Mouse (Mus musculus) ovary, postnatal 14 days (tissue): ENCODE results near the gene Dpf2.

ENCODE experiments used
- DNase-seq: peaks from one replicate; pipeline ENCODE4 v3.0.0; 2022; ENCODE audit warnings: low spot score

The Dpf2 gene

GRCm38 (mm10) chr19:5935691-5936090 lies 22.9 kb upstream of the Dpf2 start:
- DNase-seq: no peak

- DNase-seq: no peak
Measured at GRCm38 (mm10) chr19:5935266-5935665, 22.5 kb upstream of the Dpf2 start.

GRCm38 (mm10) chr19:5929634-5930596 lies 17.1 kb upstream of the Dpf2 start:
- DNase-seq: peak; percentile 61

DNA sequence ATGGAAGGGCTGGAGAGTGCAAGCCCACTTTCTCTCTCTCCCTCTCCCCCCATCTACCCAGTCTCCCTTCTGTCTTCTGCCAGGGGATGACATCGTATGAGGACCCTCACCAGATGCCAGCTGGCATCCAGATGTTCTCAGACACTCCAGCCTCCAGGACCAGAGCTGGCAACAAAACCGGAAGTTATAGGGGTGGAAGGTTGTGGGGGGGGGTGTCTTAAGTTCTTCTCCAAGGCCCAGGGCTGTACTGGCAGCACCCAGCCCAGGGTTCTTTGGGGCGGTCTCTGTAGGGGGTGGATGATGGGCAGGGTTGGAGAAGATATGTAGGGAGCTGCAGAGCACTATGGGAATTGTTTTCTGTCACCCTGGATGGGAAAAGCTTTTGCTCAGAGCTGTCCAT lies 15.7 kb upstream of the Dpf2 start:
- DNase-seq: no peak

DNA sequence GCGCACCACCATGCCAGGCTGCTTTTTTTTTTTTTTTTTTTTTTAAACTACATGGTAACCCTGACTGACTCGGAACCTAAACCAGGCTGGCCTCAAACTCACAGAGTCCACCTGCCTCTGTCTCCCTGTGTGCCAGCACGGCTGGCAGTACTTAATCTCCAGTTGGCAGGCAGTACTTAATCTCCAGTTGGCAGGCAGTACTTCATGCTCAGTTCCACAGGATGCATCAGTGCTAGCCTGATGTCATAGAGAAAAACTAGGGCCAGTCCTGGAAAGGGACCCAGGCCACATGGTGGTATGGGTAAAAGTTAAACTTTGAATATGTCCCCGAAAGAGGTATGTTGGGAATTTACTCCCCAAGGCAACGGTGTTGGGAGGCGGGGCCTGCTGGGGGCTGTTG lies 15.3 kb upstream of the Dpf2 start:
- no peak for DNase-seq

DNA sequence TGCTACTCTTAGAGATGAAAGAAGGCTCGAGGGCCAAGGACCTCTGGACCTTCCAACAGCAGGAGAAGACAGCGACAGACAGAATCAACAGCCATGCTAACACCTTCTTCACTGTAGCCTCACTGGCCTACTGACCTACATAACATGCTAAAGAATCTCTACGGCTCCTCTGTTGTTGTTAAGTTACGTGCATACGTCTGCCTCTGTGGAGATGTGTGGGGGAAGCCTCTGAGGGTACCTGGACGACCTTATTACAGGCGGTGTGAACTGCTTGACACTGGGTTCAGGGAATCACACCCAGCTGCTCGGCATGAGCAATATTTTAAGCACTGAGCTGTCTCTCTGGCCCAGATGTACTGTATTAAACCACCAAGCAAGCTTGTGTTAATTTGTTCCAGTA lies 14.7 kb upstream of the Dpf2 start:
- DNase-seq: no peak

DNA sequence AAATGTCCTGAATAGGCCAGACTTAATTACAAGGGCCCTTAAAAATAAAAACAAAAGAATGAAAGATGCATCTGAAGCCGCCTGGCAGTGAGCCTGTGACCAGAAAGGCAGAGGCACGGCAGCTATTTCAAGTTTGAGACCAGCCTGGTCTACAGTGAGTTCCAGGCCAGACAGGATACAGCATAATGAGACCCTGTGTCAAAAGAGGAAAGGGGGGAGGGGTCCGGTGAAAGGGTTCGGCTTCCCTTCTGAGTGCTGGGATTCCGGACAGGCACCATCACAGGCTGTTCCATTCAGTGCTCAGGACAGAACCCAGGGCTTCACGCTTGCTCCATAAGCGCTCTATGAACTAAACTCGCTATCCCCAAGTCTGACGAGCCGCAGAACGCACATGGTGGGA lies 14.2 kb upstream of the Dpf2 start:
- DNase-seq: no peak

GRCm38 (mm10) chr19:5925311-5925855 lies 12.6 kb upstream of the Dpf2 start:
- DNase-seq: no peak

- peak; percentile 92 for DNase-seq
Measured at GRCm38 (mm10) chr19:5924713-5925093, 11.9 kb upstream of the Dpf2 start, which contains the start of gene Cdc42ep2. Cdc42ep2 (minus strand) TSS chr19:5924816.

- DNase-seq: peak; percentile 88
Measured at GRCm38 (mm10) chr19:5923990-5924712, 11.3 kb upstream of the Dpf2 start.

DNA sequence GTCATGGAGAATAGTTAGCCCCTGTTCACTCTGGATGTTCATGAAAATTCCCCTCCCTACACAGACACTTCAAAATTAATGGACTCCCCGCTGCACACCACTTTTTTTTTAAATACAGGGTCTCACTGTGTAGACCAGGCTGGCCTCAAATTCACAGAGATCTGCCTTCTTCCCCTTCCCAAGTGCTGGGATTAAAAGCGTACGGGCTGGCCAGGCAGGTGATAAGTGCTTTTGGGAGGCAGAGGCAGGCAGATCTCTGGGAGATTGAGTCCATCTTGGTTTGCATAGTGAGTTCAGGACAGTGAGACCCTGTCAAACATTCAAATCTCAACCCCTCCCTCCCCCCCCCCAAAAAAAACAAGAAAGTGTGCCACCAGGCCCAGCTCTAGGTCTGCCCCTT lies 10.2 kb upstream of the Dpf2 start:
- DNase-seq: no peak

- no peak for DNase-seq
Measured at GRCm38 (mm10) chr19:5922119-5922942, 9.5 kb upstream of the Dpf2 start.

GRCm38 (mm10) chr19:5921715-5922114 lies 8.9 kb upstream of the Dpf2 start:
- DNase-seq: no peak

DNA sequence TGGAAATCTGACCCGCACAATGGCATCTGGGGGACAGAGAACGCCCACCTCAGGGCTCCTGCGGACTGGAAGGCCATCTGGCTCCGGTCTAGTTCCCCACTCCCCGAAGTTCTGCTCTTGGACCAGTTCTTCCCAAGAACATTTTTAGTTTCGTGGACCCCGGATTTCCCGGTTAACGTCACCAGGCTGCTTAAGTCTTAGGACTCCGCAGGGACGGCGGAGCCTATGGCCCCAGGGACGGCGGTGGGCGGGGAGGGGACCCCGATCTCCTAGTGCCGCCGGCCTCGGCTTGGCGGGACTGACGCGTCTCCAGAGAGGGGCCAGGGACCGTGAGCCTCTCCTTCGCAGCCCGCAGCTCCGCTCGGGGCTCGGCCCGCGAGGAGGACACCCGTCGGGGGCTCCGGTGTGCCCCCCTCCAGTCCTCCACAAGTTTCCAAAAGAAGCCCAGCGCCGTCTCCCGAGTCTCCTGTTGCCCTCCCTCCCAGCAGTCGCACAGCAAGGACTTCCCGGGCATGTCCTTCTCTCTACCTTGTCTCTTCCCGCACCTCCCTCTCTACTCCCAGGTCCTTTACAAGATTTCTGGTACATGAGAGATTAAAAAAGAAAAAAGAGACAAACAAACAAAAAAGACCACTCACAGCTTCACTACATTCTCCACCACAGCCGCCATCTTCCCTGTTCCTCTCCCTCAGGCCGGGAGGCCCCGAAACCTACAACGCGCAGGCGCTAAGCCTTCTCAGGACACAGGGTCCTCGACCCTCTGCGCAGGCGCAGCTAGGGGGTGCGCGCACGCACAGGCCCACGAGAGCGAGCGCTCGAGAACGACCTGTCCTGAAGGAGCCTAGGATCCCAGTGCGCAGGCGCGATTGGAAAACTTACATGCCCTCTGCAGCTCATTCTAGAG lies 455 bp downstream of the Dpf2 start:
- peak; percentile 98 for DNase-seq

GRCm38 (mm10) chr19:5911430-5912102 lies 1.2 kb downstream of the Dpf2 start:
- no peak for DNase-seq

- DNase-seq: no peak
Measured at GRCm38 (mm10) chr19:5910221-5910620, 2.6 kb downstream of the Dpf2 start.

- DNase-seq: no peak
Measured at GRCm38 (mm10) chr19:5907275-5907674, 5.5 kb downstream of the Dpf2 start.

DNA sequence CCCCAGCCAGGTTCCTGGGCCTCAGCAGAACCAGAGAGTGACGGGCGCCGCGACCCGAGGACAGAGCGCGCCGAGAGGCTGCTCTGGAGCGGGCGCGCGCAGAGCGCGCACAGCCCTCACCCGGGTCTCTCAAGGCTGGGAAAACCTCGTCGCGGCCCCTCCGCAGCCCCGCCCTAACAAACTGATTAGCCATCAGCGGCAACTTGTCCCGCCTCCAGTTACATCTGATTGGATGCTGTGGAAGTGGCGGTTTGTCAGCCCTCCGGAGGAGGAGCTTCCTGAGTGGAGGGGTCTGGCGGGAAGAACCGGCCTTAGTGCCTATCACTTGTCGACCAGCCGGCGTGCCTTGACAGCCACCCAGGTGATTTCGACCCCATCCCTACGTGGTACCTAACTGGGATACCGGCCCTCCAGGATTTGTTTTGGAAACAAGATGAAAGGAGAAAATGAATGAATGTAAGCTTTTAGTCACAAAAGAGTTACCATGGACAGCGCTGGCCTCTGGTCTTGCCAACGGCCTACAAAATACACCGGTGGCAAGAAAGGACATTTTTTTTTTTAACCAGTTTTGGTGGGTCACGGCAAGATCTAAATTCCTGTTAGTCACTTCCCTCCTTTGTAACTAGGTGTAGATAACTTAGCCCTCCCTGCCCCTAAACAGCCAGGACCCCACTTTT lies 18.7 kb downstream of the Dpf2 start, which contains the start of gene Tigd3:
Gene Tigd3 (minus strand): TSS at position 148 of the 677 bp plus-strand sequence.
- peak; percentile 86 for DNase-seq

DNA sequence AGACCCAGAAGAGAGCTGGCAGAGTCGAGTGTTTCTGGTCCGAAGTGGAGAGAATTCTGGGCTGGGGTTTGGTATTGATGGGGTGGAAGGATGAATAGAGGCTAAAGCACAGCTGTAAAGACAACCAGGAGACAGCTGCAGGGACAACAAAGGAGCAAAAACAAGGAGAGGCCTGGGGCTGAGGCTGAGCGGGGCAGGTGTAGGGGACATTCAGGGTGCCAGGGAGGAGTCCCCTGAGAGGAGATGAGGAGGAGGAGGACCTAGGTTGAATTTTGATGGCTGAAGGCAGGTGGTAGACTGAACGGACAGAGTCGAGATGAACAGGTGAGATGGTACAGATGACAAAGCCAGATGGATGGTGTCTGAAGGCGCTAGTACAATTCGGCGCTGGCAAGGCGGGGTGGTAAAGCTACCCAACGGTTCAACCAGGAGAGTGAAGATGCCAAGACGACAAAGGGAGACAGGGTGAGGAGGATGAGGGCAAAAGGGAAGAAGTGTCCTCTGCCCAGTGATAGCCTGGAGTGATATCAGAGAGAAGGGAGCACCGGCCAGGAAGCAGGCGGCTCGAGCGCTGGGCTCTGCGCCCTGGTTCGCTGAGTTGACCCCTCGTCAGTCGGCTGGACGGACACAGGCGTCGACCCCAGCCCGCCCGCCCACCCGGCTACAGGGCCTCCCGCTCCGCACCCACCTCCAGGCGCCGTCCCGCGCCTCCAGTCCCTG lies 19.4 kb downstream of the Dpf2 start:
- DNase-seq: no peak
